Mouse (Mus musculus) adrenal gland, postnatal 4 days (tissue): Measurements from ENCODE around the gene Ergic3. TPM values are rescaled to one million over a fixed set of nuclear protein-coding genes. Genes with fewer than 3 reads are reported as not detected.

Experiments used
- DNase-seq, 2 experiments: peaks; one replicate each; pipeline ENCODE4 v3.0.0; 2021 to 2022; ENCODE audit warnings: low spot score in 2 of 2, mixed read lengths in 2 of 2
- long read RNA-seq, 2 experiments: library from polyadenylated mRNA; stranded (forward); transcript quantifications; one replicate each; pipeline ENCODE4 v2.0.0; 2021
- total RNA-seq, 2 experiments: library from RNA; stranded (reverse); gene quantifications; 2 replicates each; pipeline ENCODE4 v1.2.3; 2021

Ergic3 gene
- total RNA-seq, result 100 to 1,000 TPM; 224 to 225 TPM
- long read RNA-seq, experiment 1, transcript Ergic3-201 (13 exons, 1,377 nt), result major isoform, 252 of 309 reads
- long read RNA-seq, experiment 1, transcript Ergic3-209 (3 exons, 488 nt), result minor isoform, 9 of 309 reads
- long read RNA-seq, experiment 1, partial matches to known transcripts, result 8 of 309 reads
- long read RNA-seq, experiment 1, other reads (novel, unspliced or antisense), result 39 of 309 reads
- long read RNA-seq, experiment 2, transcript Ergic3-209 (3 exons, 488 nt), result minor isoform, 8 of 380 reads
- long read RNA-seq, experiment 2, transcript Ergic3-201 (13 exons, 1,377 nt), result major isoform, 302 of 380 reads
- long read RNA-seq, experiment 2, partial matches to known transcripts, result 23 of 380 reads
- long read RNA-seq, experiment 2, other reads (novel, unspliced or antisense), result 47 of 380 reads

DNA sequence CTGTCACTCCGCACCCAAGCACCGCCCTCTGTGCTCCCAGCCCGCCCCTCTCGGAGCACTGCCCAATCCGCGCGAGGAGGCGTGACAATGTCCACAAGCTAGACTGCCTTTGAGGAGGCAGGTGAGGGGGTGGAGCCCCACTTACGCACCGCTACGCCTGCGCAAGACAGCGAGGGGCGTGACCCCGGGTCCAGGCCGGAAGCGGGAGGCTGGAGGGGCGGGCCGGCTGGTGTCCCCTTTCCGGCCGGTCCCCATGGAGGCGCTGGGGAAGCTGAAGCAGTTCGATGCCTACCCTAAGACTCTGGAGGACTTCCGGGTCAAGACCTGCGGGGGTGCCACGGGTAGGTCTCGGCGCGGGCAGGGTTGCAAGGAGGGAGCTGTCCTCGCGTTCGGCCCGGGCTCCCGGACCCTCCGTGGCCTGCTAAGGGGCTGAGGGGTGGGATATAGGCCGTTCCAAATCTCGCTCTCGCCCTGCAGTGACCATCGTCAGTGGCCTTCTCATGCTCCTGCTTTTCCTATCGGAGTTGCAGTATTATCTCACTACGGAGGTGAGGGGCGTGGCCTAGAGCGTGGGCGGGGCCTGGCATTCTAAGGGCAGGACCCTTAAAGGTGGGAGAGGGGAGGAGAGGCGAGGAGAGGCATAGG, at the start of gene Ergic3, which contains the start of gene 6430550D23Rik:
Ergic3 (plus strand) TSS at position 158 of the 645 bp plus-strand sequence.
6430550D23Rik (minus strand) TSS at position 90 of the 645 bp plus-strand sequence.
- DNase-seq, result peak; percentile 97

DNA sequence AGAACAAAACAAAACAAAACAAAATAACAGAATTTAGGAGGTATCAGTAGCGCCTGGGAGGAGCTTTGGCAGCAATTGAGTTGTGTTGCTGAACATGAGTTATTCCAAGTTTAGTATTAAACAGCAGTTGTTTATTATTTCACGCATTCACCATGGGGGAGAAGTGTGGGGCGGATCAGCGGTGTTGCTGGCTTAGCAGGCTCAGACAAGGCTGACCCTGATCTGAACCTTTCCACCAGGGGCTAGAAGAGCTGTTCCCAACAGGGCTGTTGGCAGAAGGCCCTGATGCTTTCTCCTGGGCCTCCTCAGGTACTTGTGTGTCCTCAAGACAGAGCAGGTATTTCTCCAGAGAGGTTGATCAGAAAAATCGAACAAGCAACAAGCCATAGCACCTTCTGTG, 47.9 kb upstream of the Ergic3 start:
- no peak for DNase-seq

GRCm38 (mm10) chr2:155961862-155962261, 46.0 kb upstream of the Ergic3 start:
- DNase-seq, result no peak

- no peak for DNase-seq
Observed at GRCm38 (mm10) chr2:155962991-155963390, 44.9 kb upstream of the Ergic3 start.

DNA sequence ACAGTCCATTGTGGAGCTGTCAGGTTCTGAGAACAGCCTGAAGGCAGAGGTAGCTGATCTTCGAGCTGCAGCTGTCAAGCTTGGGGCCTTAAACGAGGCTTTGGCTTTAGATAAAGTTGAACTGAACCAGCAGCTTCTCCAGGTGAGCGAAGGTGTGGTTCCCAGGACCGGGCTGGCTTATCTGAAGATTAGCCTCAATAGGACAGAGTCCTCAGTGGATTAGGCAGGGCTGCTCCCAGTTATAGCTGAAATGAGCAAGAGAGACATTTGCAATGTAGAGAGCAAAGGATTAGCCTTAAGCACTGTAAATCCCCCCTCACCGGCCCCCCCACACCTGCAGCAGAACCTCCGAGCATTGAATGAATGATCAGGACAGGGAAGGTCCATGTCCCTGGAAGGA, 34.5 kb upstream of the Ergic3 start:
- no peak for DNase-seq

DNA sequence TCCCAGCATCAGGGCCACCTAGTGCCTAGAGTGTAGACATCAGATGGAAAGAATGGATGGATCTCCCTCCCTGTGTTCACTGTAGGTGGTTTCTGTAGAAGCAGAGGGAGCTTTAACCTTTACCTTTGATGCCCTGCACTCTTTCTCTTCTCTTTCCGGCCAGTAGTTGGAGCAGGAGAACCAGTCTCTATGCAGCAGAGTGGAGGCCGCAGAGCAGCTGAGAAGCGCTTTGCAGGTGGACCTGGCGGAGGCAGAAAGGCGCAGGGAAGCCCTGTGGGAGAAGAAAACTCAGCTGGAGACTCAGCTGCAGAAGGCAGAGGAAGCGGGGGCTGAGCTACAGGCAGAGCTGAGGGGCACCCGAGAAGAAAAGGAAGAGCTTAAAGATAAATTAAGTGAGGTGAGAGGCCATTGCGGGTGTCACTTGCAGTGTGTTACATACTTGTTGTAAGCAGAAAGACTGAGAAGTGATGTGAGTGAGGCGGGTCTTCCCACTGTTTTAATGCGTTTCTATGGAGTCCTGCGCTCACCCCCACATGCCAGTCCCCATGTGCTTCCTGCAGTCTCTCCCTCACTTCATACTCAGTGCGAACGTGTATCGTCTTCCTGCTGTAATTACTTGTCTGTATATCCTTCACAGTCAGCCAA, 33.6 kb upstream of the Ergic3 start:
- no peak for DNase-seq

DNA sequence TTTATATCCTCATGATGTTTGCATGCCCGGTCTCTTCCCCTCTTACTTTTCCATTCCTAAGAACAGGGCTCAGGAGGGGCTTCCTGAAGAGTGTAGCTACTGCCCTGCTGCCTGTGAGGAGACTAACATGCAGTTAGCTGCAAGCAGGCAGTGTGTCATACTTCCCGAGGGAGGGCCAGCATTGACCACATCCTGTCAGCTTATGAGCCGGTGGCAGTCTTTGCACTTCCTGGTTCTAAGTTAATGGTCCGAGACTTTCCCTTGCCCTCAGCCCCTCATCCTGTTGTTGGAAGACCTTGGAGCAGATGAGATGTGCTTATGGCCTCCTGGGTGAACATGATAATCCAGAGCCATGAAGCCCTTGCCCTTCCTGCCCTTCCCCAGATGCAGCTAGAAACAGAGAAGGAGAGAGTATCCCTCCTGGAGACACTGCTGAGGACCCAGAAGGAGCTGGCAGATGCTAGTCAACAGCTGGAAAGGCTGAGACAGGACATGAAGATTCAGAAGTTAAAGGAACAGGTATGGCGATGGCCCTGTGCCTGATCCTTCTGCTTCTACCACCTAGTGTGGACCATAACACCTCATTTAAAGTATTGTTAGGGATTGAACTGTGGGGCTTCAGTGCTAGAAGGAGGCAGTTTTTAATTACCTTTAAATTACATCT, 28.4 kb upstream of the Ergic3 start:
- no peak for DNase-seq

DNA sequence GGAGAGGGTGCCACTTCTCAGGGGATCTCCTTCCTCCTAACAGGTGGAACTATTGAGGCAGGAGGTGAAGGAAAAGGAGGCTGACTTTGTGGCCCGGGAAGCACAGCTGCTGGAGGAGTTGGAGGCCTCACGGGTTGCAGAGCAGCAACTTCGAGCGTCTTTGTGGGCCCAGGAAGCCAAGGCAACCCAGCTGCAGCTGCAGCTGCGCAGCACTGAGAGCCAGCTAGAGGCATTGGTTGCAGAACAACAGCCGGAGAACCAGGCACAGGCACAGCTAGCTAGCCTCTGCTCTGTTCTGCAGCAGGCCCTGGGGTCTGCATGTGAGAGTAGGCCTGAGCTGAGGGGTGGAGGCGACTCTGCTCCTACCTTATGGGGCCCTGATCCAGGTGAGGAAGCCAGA, 22.1 kb upstream of the Ergic3 start:
- no peak for DNase-seq

DNA sequence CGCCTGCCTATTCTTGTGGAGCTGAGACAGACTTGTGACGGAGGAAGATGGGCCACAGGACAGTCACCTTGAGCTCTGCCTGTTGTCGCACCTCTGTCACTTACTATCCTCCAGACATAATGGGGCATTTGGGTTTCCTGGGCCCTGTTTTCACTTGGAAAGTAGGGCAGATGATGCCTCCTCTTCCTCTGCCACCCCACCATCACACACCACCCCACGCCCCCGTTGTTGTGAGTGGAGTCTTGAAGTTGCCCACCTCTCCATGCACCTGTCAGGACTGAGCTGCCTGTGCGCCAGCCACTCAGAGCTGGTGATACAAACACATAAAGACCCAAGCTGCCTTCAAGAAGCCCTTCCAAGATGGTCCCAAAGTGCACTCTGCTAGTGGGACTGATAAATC, 20.7 kb upstream of the Ergic3 start:
- DNase-seq, result no peak

- DNase-seq, result no peak
Observed at GRCm38 (mm10) chr2:155989085-155989484, 18.8 kb upstream of the Ergic3 start.

DNA sequence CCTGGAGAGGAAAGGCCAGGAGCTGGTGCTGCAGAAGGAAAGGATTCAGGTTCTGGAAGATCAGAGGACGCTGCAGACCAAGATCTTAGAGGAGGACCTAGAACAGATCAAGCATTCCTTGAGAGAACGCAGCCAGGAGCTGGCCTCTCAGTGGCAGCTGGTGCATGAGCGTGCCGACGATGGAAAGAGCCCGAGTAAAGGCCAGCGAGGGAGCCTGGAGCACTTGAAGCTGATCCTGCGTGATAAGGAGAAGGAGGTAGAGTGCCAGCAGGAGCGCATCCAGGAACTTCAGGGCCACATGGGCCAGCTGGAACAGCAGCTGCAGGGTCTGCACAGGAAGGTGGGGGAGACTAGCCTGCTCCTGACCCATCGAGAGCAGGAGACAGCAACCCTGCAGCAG, 16.7 kb upstream of the Ergic3 start:
- DNase-seq, result no peak

GRCm38 (mm10) chr2:155991863-155992321, 16.0 kb upstream of the Ergic3 start:
- no peak for DNase-seq

GRCm38 (mm10) chr2:156005393-156005792, 2.5 kb upstream of the Ergic3 start:
- DNase-seq, result no peak

- DNase-seq, result no peak
Observed at GRCm38 (mm10) chr2:156018106-156018505, 10.3 kb downstream of the Ergic3 start.

DNA sequence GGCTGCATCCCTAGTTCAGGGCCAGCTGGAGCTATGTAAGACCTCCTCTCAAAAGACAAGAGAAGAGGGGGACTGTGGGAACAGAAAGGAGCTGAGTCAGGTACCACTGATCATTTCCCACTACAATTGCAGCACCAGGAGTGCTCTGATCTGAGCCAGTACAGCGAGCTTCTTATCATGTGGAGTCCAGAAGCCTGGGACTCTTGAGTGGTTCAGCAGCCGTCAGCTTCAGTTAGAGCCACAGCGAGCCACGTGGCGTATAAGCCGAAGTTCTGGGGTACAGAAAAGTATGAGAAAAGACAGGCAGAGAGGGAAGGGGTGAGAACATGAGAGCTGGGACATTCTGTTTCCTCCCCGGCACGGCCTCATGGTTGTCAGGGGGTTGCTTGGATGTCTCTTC, 13.4 kb downstream of the Ergic3 start:
- no peak for DNase-seq

- DNase-seq, result no peak
Observed at GRCm38 (mm10) chr2:156021765-156022164, 13.9 kb downstream of the Ergic3 start.

DNA sequence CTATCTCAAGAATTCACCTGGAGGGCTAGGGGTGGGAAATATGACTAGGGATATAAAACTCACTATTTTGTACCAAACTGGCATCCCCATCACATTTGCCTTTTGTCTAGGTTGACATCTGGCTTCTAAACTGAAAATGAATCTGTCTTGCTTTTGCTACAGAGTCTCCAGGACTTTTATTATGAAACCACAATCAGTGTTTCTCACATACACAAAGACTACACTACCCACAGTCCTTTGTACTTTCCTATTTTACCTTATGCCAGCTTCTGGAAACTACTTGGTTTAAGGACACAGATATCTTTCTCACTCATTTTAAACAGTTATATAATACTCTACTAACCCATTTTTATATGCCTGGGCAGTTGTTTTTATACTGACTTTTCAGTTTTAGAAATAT, 17.6 kb downstream of the Ergic3 start:
- DNase-seq, result no peak

GRCm38 (mm10) chr2:156039390-156039789, 31.5 kb downstream of the Ergic3 start:
- no peak for DNase-seq

- DNase-seq, result no peak
Observed at GRCm38 (mm10) chr2:156042903-156043302, 35.1 kb downstream of the Ergic3 start.

DNA sequence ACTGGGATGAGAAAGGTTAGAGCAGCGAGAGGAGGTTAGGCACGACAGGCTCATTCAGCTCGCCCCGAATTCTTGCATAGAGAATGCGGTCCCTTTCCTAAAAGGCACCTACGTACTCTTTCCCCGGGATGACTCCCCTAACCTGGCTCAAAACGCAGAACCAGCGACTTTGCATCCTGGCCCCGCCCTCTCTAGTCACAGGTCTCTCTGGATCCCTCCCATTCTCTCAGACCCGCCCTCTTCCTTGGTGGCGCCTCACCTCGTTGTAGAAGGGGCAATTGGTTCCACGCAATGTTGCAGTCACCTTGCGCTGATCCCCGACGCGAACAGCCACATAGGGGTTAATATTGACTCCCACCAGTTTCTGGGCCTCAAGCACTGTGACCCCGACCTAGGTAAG, 40.1 kb downstream of the Ergic3 start:
- no peak for DNase-seq

GRCm38 (mm10) chr2:156052816-156053215, 45.0 kb downstream of the Ergic3 start, which contains the start of gene Fer1l4:
TSS of gene Fer1l4 (minus strand) at chr2:156052947.
- DNase-seq, result no peak
